Mouse (Mus musculus) midbrain, postnatal 0 days (tissue): ENCODE measurements around the gene Nudt15. TPM values are rescaled to one million over a fixed set of nuclear protein-coding genes. Genes with fewer than 3 reads are reported as not detected.

Experiments used
- ATAC-seq: fragments of 200-750 bp; cut with Nextera tagmentation; 2 replicates; pipeline ENCODE4 v1.8.0; 2017; ENCODE audit warnings: moderate number of reproducible peaks, mild to moderate bottlenecking, moderate TSS enrichment, moderate library complexity; ENCODE audit not compliant: low FRiP score
- DNase-seq: peaks from one replicate; pipeline ENCODE4 v3.0.0-alpha.2; 2015; ENCODE audit warnings: low spot score
- H3K27ac ChIP-seq: fragments of 300-500 bp; sonication (generic); 2 replicates; pipeline ENCODE4 v1.5.1; 2014; ENCODE audit warnings: low read depth, mild to moderate bottlenecking, low read length, mixed read lengths
- H3K27me3 ChIP-seq: fragments of 300-500 bp; sonication (generic); 2 replicates; pipeline ENCODE4 v1.6.1; 2014; ENCODE audit warnings: low read length, control low read depth, mixed read lengths; ENCODE audit not compliant: insufficient read depth
- H3K36me3 ChIP-seq: fragments of 300-500 bp; sonication (generic); 2 replicates; pipeline ENCODE4 v1.6.1; 2014; ENCODE audit warnings: low read length, control low read depth, mixed read lengths; ENCODE audit not compliant: insufficient read depth
- H3K4me1 ChIP-seq: fragments of 300-500 bp; sonication (generic); 2 replicates; pipeline ENCODE4 v1.6.1; 2014; ENCODE audit warnings: mild to moderate bottlenecking, control low read depth, antibody characterized with exemption, low read length, mixed read lengths; ENCODE audit not compliant: insufficient read depth
- H3K4me2 ChIP-seq: fragments of 300-500 bp; sonication (generic); 2 replicates; pipeline ENCODE4 v1.6.1; 2014; ENCODE audit warnings: low read depth, mild to moderate bottlenecking, low read length, mixed read lengths; ENCODE audit not compliant: poor library complexity, severe bottlenecking
- H3K4me3 ChIP-seq: fragments of 300-500 bp; sonication (generic); 2 replicates; pipeline ENCODE4 v1.5.1; 2014; ENCODE audit warnings: low read depth, mild to moderate bottlenecking, low read length, moderate library complexity
- H3K9ac ChIP-seq: fragments of 300-500 bp; sonication (generic); replicated peaks from 2 replicates; pipeline ENCODE4 v1.6.1; 2014; ENCODE audit warnings: mild to moderate bottlenecking, low read length, moderate library complexity, mixed read lengths; ENCODE audit not compliant: poor library complexity, severe bottlenecking
- H3K9me3 ChIP-seq: fragments of 300-500 bp; sonication (generic); 2 replicates; pipeline ENCODE4 v1.6.1; 2016; ENCODE audit warnings: low read length, control low read depth
- CTCF ChIP-seq: IDR thresholded peaks from 2 replicates; pipeline ENCODE4 v1.5.1; 2016; ENCODE audit warnings: antibody characterized with exemption, mild to moderate bottlenecking
- WGBS: fragments of 180-500 bp; shearing (Covaris S2); extraction: QIAGEN DNeasy Blood & Tissue Kit; methylation state at CpG from one replicate; pipeline ENCODE4 v1.1.7; 2014; 5-methylcytosine and 5-hydroxymethylcytosine counted together
- polyA plus RNA-seq: library from polyadenylated mRNA; unstranded; fragments of >200 nt; fragmentation: Nextera tagmentation; extraction: Ambion mirVana; gene quantifications from 2 replicates; pipeline ENCODE4 v1.2.1, GENCODE M21; 2015
- total RNA-seq: library from RNA; depleted of rRNA; stranded (reverse); fragments of >200 nt; gene quantifications from 2 replicates; pipeline ENCODE4 v1.2.3, GENCODE M21; 2014

Gene Nudt15
- total and polyA plus RNA-seq, 2 experiments from 2014 or later, result 8.9 to 10.9 TPM

- TF ChIP-seq CTCF, result no peak
- no peak overlapping the region for H3K4me3 ChIP-seq
- no peaks in the 10 kb centered on the region for H3K36me3 ChIP-seq
- H3K4me2 ChIP-seq, result no peak overlapping the region
- H3K9me3 ChIP-seq, result no peaks in the 10 kb centered on the region
- no peaks in the 10 kb centered on the region for H3K27me3 ChIP-seq
- no peak overlapping the region for H3K27ac ChIP-seq
- ATAC-seq (no peak), DNase-seq (no peak)
- H3K4me1 ChIP-seq, result no peaks in the 10 kb centered on the region
- H3K9ac ChIP-seq, result no peak overlapping the region
- 75% methylated on average over 6 of the region's 6 CpGs for WGBS
Measured at GRCm38 (mm10) chr14:73494122-73494521, 53.9 kb downstream of the Nudt15 start.

GRCm38 (mm10) chr14:73493356-73493755, 54.7 kb downstream of the Nudt15 start:
- DNase-seq (no peak), ATAC-seq (no peak)
- no peak overlapping the region for H3K4me2 ChIP-seq
- no peak overlapping the region for H3K4me3 ChIP-seq
- no peak overlapping the region for H3K27ac ChIP-seq
- no peaks in the 10 kb centered on the region for H3K4me1 ChIP-seq
- no peaks in the 10 kb centered on the region for H3K36me3 ChIP-seq
- H3K9me3 ChIP-seq, result no peaks in the 10 kb centered on the region
- TF ChIP-seq CTCF, result no peak
- WGBS, result 95% methylated on average over 6 of the region's 6 CpGs
- no peak overlapping the region for H3K9ac ChIP-seq
- H3K27me3 ChIP-seq, result no peaks in the 10 kb centered on the region

GRCm38 (mm10) chr14:73486641-73487040, 61.4 kb downstream of the Nudt15 start:
- Histone ChIP-seq H3K27ac (no peak overlapping the region), H3K27me3 (no peaks in the 10 kb centered on the region), H3K4me3 (no peak overlapping the region), H3K36me3 (no peaks in the 10 kb centered on the region), H3K4me2 (no peak overlapping the region), H3K9me3 (no peaks in the 10 kb centered on the region), H3K4me1 (no peaks in the 10 kb centered on the region), H3K9ac (no peak overlapping the region)
- TF ChIP-seq CTCF, result no peak
- WGBS, result 78% methylated on average over 5 of the region's 5 CpGs
- no peak for ATAC-seq
- DNase-seq, result no peak

GRCm38 (mm10) chr14:73484366-73485110, 63.5 kb downstream of the Nudt15 start:
- 63% methylated on average over 3 of the region's 3 CpGs for WGBS

GRCm38 (mm10) chr14:73483516-73484229, 64.4 kb downstream of the Nudt15 start:
- Histone ChIP-seq H3K4me2 (no peak overlapping the region), H3K36me3 (no peaks in the 10 kb centered on the region), H3K9ac (no peak overlapping the region), H3K9me3 (no peaks in the 10 kb centered on the region), H3K4me1 (no peaks in the 10 kb centered on the region), H3K4me3 (no peak overlapping the region), H3K27me3 (no peaks in the 10 kb centered on the region), H3K27ac (no peak overlapping the region)
- WGBS, result 69% methylated on average over 5 of the region's 5 CpGs
- ATAC-seq (no peak), DNase-seq (no peak)
- no peak for TF ChIP-seq CTCF

More at GRCm38 (mm10) chr14:73484366-73485110, 63.5 kb downstream of the Nudt15 start:
- Histone ChIP-seq H3K4me1 (no peaks in the 10 kb centered on the region), H3K27me3 (no peaks in the 10 kb centered on the region), H3K36me3 (no peaks in the 10 kb centered on the region), H3K9me3 (no peaks in the 10 kb centered on the region), H3K9ac (no peak overlapping the region), H3K27ac (no peak overlapping the region), H3K4me2 (no peak overlapping the region), H3K4me3 (no peak overlapping the region)
- no peak; the same call in 1 of the 2 replicates for TF ChIP-seq CTCF
- DNase-seq (no peak), ATAC-seq (no peak)

GRCm38 (mm10) chr14:73479771-73480170, 68.3 kb downstream of the Nudt15 start:
- H3K4me1 ChIP-seq, result no peaks in the 10 kb centered on the region
- no peak for ATAC-seq
- H3K36me3 ChIP-seq, result no peaks in the 10 kb centered on the region

More at GRCm38 (mm10) chr14:73479771-73480170, 68.3 kb downstream of the Nudt15 start:
- no peak for DNase-seq
- Histone ChIP-seq H3K27me3 (no peaks in the 10 kb centered on the region), H3K9me3 (no peaks in the 10 kb centered on the region), H3K4me3 (no peak overlapping the region), H3K4me2 (no peak overlapping the region), H3K9ac (no peak overlapping the region), H3K27ac (no peak overlapping the region)
- 28% methylated on average over 1 of the region's 1 CpGs for WGBS
- no peak for TF ChIP-seq CTCF
